Mouse (Mus musculus): ENCODE results near the gene Mei4.

DNA sequence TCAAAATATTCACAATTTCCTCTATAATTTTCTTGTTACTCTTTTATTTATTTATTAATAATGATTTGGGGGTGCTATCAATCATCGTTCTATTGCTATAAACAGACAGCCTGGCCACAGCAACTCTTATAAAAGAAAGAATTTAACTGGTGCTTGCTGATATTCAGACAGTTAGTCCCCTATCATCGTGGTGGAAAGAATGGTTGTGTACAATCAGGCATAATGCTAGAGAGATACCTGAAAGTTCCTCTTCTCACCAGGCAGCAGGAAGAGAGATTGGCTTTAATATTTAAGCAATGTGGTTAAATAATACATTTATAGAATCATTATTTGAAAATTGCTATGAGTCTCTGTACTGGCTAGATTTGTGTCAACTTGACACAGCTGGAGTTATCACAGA lies 35.9 kb upstream of the Mei4 start:
- no peak for TF ChIP-seq CTCF (IDR thresholded peaks at IDR 0.05; ENCODE audit: control insufficient read depth, insufficient read depth, insufficient replicate concordance, low read depth, low read length)
- no peak for TF ChIP-seq POLR2A (IDR thresholded peaks at IDR 0.05; ENCODE audit: control insufficient read depth, low read depth, low read length)

All from testis, adult 2 months (tissue).